Mouse (Mus musculus): ENCODE results near the gene Pex6.

GRCm38 (mm10) chr17:46771025-46771424 lies 59.8 kb downstream of the Pex6 start:
- TF ChIP-seq CTCF (IDR thresholded peaks at IDR 0.05; ENCODE audit: borderline replicate concordance, control insufficient read depth, extremely low read depth, insufficient read depth, low read length, poor library complexity) (no peak), POLR2A (IDR thresholded peaks at IDR 0.05; ENCODE audit: control insufficient read depth, extremely low read depth, insufficient read depth, low read length, poor library complexity) (no peak)

Data from thymus, adult 2 months (tissue).